Mouse (Mus musculus) kidney, postnatal 0 days (tissue): ENCODE results near the gene Grid2ip. TPM values are rescaled to one million over a fixed set of nuclear protein-coding genes. Genes with fewer than 3 reads are reported as not detected.

ENCODE experiments used
- ATAC-seq: fragments of 200-750 bp; cut with Nextera tagmentation; replicated peaks from 2 replicates; pipeline ENCODE4 v1.8.0; 2017; ENCODE audit warnings: low read depth, moderate number of reproducible peaks, moderate TSS enrichment, moderate library complexity; ENCODE audit not compliant: low FRiP score
- DNase-seq: peaks from one replicate; pipeline ENCODE4 v3.0.0-alpha.2; 2016; ENCODE audit warnings: low spot score
- H3K27ac ChIP-seq: fragments of 300-500 bp; sonication (generic); 2 replicates; pipeline ENCODE4 v1.5.1; 2014; ENCODE audit warnings: mild to moderate bottlenecking
- H3K27me3 ChIP-seq: fragments of 300-500 bp; sonication (generic); 2 replicates; pipeline ENCODE4 v1.6.1; 2014; ENCODE audit warnings: low read length, mixed read lengths; ENCODE audit not compliant: insufficient read depth
- H3K36me3 ChIP-seq: fragments of 300-500 bp; sonication (generic); 2 replicates; pipeline ENCODE4 v1.6.1; 2014; ENCODE audit warnings: low read length, mixed read lengths; ENCODE audit not compliant: insufficient read depth
- H3K4me1 ChIP-seq: fragments of 300-500 bp; sonication (generic); replicated peaks from 2 replicates; pipeline ENCODE4 v1.6.1; 2014; ENCODE audit warnings: antibody characterized with exemption, low read length, mixed read lengths; ENCODE audit not compliant: insufficient read depth
- H3K4me2 ChIP-seq: fragments of 300-500 bp; sonication (generic); 2 replicates; pipeline ENCODE4 v1.6.1; 2014; ENCODE audit warnings: mild to moderate bottlenecking, low read length, moderate library complexity, mixed read lengths
- H3K4me3 ChIP-seq: fragments of 300-500 bp; sonication (generic); replicated peaks from 2 replicates; pipeline ENCODE4 v1.5.1; 2014; ENCODE audit warnings: low read depth, low read length
- H3K9ac ChIP-seq: fragments of 300-500 bp; sonication (generic); 2 replicates; pipeline ENCODE4 v1.6.1; 2014; ENCODE audit warnings: low read depth, low read length
- H3K9me3 ChIP-seq: fragments of 300-500 bp; sonication (generic); replicated peaks from 2 replicates; pipeline ENCODE4 v1.6.1; 2016; ENCODE audit warnings: low read length, inconsistent platforms, mixed read lengths
- CTCF ChIP-seq: IDR thresholded peaks from 2 replicates; pipeline ENCODE4 v1.5.1; 2016; ENCODE audit warnings: antibody characterized with exemption, low read depth, mild to moderate bottlenecking, moderate library complexity
- WGBS: fragments of 180-500 bp; shearing (Covaris S2); extraction: QIAGEN DNeasy Blood & Tissue Kit; methylation state at CpG from one replicate; pipeline ENCODE4 v1.1.7; 2014; 5-methylcytosine and 5-hydroxymethylcytosine counted together
- polyA plus RNA-seq: library from polyadenylated mRNA; unstranded; fragments of >200 nt; fragmentation: Nextera tagmentation; extraction: Ambion mirVana; gene quantifications from 2 replicates; pipeline ENCODE4 v1.2.1, GENCODE M21; 2015

Grid2ip gene
- polyA plus RNA-seq, 1 experiment from 2014 or later, result 0.03 TPM

- no peak overlapping the region for H3K27ac ChIP-seq
- H3K4me2 ChIP-seq, result no peak overlapping the region
- no peak overlapping the region for H3K4me3 ChIP-seq
- 92% methylated on average over 9 of the region's 9 CpGs for WGBS
- TF ChIP-seq CTCF, result no peak
- no peaks in the 10 kb centered on the region for H3K27me3 ChIP-seq
- peaks cover 18% of the 10 kb centered on the region; the same call in 1 of the 2 replicates for H3K36me3 ChIP-seq
- DNase-seq (no peak), ATAC-seq (no peak)
- H3K9ac ChIP-seq, result no peak overlapping the region
- peaks cover 14% of the 10 kb centered on the region; the same call in 1 of the 2 replicates for H3K4me1 ChIP-seq
- H3K9me3 ChIP-seq, result no peaks in the 10 kb centered on the region
Observed at GRCm38 (mm10) chr5:143406548-143406947, 49.4 kb downstream of the Grid2ip start.

- DNase-seq (peak; percentile 21), ATAC-seq (no peak)
- TF ChIP-seq CTCF, result no peak
- H3K4me2 ChIP-seq, result no peak overlapping the region
- H3K9me3 ChIP-seq, result no peaks in the 10 kb centered on the region
- H3K9ac ChIP-seq, result no peak overlapping the region
- peaks cover 9% of the 10 kb centered on the region; the same call in 1 of the 2 replicates for H3K4me1 ChIP-seq
- no peak overlapping the region for H3K27ac ChIP-seq
- 43% methylated on average over 3 of the region's 3 CpGs for WGBS
- H3K4me3 ChIP-seq, result no peak overlapping the region
- H3K27me3 ChIP-seq, result no peaks in the 10 kb centered on the region
- peaks cover 18% of the 10 kb centered on the region; the same call in 1 of the 2 replicates for H3K36me3 ChIP-seq
Observed at GRCm38 (mm10) chr5:143409239-143409638, 52.1 kb downstream of the Grid2ip start.

GRCm38 (mm10) chr5:143410841-143411395 lies 53.8 kb downstream of the Grid2ip start:
- no peak overlapping the region for H3K27ac ChIP-seq
- ATAC-seq (no peak), DNase-seq (no peak)
- TF ChIP-seq CTCF, result no peak
- H3K27me3 ChIP-seq, result no peaks in the 10 kb centered on the region
- H3K4me1 ChIP-seq, result no peaks in the 10 kb centered on the region
- no peak overlapping the region for H3K4me2 ChIP-seq
- WGBS, result 75% methylated on average over 4 of the region's 4 CpGs
- H3K9ac ChIP-seq, result no peak overlapping the region
- H3K4me3 ChIP-seq, result no peak overlapping the region
- peaks cover 27% of the 10 kb centered on the region for H3K36me3 ChIP-seq
- no peaks in the 10 kb centered on the region for H3K9me3 ChIP-seq

- Histone ChIP-seq H3K4me2 (no peak overlapping the region), H3K27ac (no peak overlapping the region), H3K4me3 (no peak overlapping the region), H3K9ac (no peak overlapping the region), H3K9me3 (no peaks in the 10 kb centered on the region), H3K4me1 (no peaks in the 10 kb centered on the region), H3K36me3 (peaks cover 44% of the 10 kb centered on the region), H3K27me3 (no peaks in the 10 kb centered on the region)
- 74% methylated on average over 4 of the region's 4 CpGs for WGBS
- DNase-seq, result no peak
- ATAC-seq, result no peak
- TF ChIP-seq CTCF, result no peak
Observed at GRCm38 (mm10) chr5:143421484-143421883, 64.3 kb downstream of the Grid2ip start.

GRCm38 (mm10) chr5:143422990-143423389 lies 65.9 kb downstream of the Grid2ip start:
- DNase-seq, result no peak
- Histone ChIP-seq H3K27me3 (no peaks in the 10 kb centered on the region), H3K27ac (no peak overlapping the region), H3K9ac (no peak overlapping the region), H3K4me2 (no peak overlapping the region), H3K9me3 (no peaks in the 10 kb centered on the region), H3K4me3 (no peak overlapping the region), H3K4me1 (no peaks in the 10 kb centered on the region), H3K36me3 (peaks cover 30% of the 10 kb centered on the region)
- 73% methylated on average over 4 of the region's 4 CpGs for WGBS
- TF ChIP-seq CTCF, result peak; percentile 39
- ATAC-seq, result no peak

GRCm38 (mm10) chr5:143423899-143424519 lies 66.9 kb downstream of the Grid2ip start:
- Histone ChIP-seq H3K9ac (no peak overlapping the region), H3K36me3 (peaks cover 21% of the 10 kb centered on the region)
- DNase-seq, result peak; percentile 59

More at GRCm38 (mm10) chr5:143423899-143424519, 66.9 kb downstream of the Grid2ip start:
- TF ChIP-seq CTCF, result peak; percentile 83
- H3K27me3 ChIP-seq, result no peaks in the 10 kb centered on the region
- H3K27ac ChIP-seq, result no peak overlapping the region
- WGBS, result 28% methylated on average over 6 of the region's 6 CpGs
- H3K9me3 ChIP-seq, result no peaks in the 10 kb centered on the region
- H3K4me3 ChIP-seq, result no peak overlapping the region
- no peak overlapping the region for H3K4me2 ChIP-seq
- no peaks in the 10 kb centered on the region for H3K4me1 ChIP-seq
- no peak; the same call in 1 of the 2 replicates for ATAC-seq
